Mouse (Mus musculus): Measurements from ENCODE around the gene Sppl3.

GRCm38 (mm10) chr5:115134234-115135165 is 123.6 kb downstream of the Sppl3 start, which contains the start of gene Unc119b:
- TF ChIP-seq CTCF (conservative IDR thresholded peaks at IDR 0.05 in 1 of 2, IDR thresholded peaks at IDR 0.05 in 1 of 2; ENCODE audit: low read depth in 2 of 2, low read length in 2 of 2) (no peak), ZC3H11A (IDR thresholded peaks at IDR 0.05; ENCODE audit: low read depth, low read length) (no peak), HCFC1 (IDR thresholded peaks at IDR 0.05; ENCODE audit: low read depth, low read length) (0 out of 2 replicates have a peak, but pooled peaks have one; percentile 24), ZNF384 (IDR thresholded peaks at IDR 0.05; ENCODE audit: low read depth, low read length) (no peak), EP300 (IDR thresholded peaks at IDR 0.05; ENCODE audit: low read length) (no peak), KAT2A (IDR thresholded peaks at IDR 0.05; ENCODE audit: insufficient replicate concordance, low read length) (no peak), MAZ (IDR thresholded peaks at IDR 0.05; ENCODE audit: low read depth, low read length) (0 out of 2 replicates have a peak, but pooled peaks have one; percentile 20), SIN3A (IDR thresholded peaks at IDR 0.05; ENCODE audit: low read length) (peak; percentile 36), POLR2AphosphoS2 (IDR thresholded peaks at IDR 0.05; ENCODE audit: low read depth, low read length) (no peak), ZKSCAN1 (IDR thresholded peaks at IDR 0.05; ENCODE audit: borderline replicate concordance, low read depth, low read length) (no peak), TCF12 (IDR thresholded peaks at IDR 0.05; ENCODE audit: low read depth, low read length) (peak; percentile 26; the same call in 1 of the 2 replicates), POLR2A (IDR thresholded peaks at IDR 0.05; ENCODE audit: low read depth, low read length) (peak; percentile 72), ZMIZ1 (IDR thresholded peaks at IDR 0.05; ENCODE audit: low read depth, low read length) (0 out of 2 replicates have a peak, but pooled peaks have one; percentile 26), MAX (IDR thresholded peaks at IDR 0.05; ENCODE audit: low read length) (peak; percentile 14; the same call in 1 of the 2 replicates)

All from CH12.LX (cell line).